Mouse (Mus musculus) megakaryocyte-erythroid progenitor cell, adult 5-6 weeks (primary cell): ENCODE measurements around the gene Kmt5b. TPM values are rescaled to one million over a fixed set of nuclear protein-coding genes. Genes with fewer than 3 reads are reported as not detected.

Source experiments
- ATAC-seq: replicated peaks from 2 replicates; pipeline ENCODE4 v1.8.0; 2016; ENCODE audit warnings: mild to moderate bottlenecking, inconsistent platforms; ENCODE audit not compliant: severe bottlenecking, poor library complexity, low FRiP score, low TSS enrichment
- total RNA-seq, 2 experiments: library from RNA; stranded (forward) in 1 of 2; stranded (reverse) in 1 of 2; fragments of 200-1000, 215-1000 nt in 1 of 2; fragments of >200 nt in 1 of 2; fragmentation: Nextera tagmentation in 1 of 2; gene quantifications; 2 replicates each; pipeline ENCODE4 v1.2.3; 2014 to 2017

The Kmt5b gene
- 24.8 and 32.9 TPM in 2 replicates for total RNA-seq (2014; fragmentation: Nextera tagmentation)
- 39.8 and 39.9 TPM in 2 replicates for total RNA-seq (2017)

DNA sequence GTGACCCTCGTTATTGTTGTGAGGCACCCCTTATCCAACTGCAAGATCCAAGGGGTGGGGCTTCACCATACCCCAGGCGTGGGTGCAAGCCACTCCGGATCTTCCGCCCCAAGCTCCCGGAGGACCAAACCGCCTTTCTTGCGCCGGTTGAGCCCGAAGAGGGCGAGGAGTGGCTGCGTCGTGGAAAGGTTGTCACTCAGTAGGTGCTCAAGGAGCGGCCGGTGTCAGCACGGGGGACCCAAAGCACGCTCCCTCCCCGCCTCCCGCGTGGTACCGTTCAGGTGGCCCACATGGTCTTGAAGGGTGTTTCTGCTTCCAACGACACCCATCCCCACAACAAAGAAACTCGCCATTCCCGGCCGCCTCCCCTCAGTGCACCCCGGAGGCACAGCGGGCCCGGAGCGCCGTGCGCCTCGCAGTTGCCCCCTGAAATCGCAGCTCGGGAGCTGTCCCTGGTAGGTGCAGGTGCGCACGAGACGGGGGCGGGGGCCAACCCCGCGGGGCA, at the start of gene Kmt5b:
Kmt5b (plus strand) TSS at position 146 of the 505 bp plus-strand sequence.
- peak; percentile 18; the same call in 1 of the 2 replicates for ATAC-seq

GRCm38 (mm10) chr19:3718481-3719361, 48.5 kb upstream of the Kmt5b start:
- peak; percentile 67 for ATAC-seq

DNA sequence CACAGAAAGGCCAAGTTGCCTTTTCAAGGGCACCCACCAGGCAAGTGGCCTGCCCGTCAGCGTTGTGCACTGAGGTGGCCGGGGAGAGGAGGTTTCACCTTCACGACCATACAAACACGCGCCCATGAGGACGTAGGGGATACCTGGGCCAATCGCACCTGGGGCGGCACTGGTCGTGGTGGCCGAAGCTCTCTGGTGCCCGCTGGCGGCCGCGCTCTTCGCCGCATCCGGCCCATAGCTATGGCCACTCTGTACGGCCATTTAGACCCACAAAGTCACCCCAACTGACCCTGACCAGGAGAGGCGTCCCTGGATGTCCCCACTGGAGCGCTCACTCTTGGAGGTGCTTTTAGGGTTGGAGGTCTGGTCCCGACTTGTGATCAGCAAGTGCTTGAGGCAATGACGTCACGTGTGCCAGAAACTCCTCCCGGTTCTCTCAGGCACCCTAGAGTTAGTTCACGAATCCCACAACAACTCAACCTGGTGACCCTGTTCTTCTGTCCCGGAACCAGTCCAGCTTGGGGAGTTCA, 47.8 kb upstream of the Kmt5b start:
- peak; percentile 57 for ATAC-seq

GRCm38 (mm10) chr19:3723170-3723569, 44.1 kb upstream of the Kmt5b start:
- ATAC-seq = no peak

DNA sequence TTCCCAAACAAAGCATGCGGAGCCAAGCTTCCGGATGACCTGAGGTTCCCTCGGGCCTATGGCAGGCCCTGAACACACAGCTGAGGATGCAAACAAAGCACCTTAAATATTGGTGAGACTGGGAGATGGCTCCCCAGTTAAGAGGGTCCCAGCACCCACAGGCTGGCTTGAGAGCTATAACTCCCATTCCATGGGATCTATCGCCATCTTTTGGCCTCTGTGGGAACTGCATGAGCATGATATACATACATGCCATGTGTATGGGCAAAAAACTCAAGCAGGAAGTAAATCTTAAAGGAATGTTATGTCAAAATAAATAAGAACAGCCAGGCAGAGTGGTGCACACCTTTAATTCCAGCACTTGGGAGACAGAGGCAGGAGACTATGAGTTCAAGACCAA, 43.3 kb upstream of the Kmt5b start:
- ATAC-seq = no peak

DNA sequence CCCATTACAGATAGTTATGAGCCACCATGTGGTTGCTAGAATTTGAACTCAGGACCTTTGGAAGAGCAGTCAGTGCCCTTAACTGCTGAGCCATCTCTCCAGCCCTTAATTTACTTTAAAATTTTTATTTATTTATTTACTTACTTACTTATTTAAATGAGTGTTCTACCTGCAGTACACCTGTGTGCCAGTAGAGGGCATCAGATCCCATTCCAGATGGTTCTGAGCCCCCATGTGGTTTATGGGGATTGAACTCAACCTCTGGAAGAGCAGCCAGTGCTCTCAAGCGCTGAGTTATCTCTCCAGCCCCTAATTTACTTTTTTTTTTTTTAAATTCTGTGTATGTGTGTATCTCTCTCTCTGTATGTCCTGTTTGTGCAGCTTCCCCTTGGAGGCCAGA, 42.4 kb upstream of the Kmt5b start:
- ATAC-seq = peak; percentile 46; the same call in 1 of the 2 replicates

GRCm38 (mm10) chr19:3728901-3729300, 38.3 kb upstream of the Kmt5b start:
- ATAC-seq = no peak

DNA sequence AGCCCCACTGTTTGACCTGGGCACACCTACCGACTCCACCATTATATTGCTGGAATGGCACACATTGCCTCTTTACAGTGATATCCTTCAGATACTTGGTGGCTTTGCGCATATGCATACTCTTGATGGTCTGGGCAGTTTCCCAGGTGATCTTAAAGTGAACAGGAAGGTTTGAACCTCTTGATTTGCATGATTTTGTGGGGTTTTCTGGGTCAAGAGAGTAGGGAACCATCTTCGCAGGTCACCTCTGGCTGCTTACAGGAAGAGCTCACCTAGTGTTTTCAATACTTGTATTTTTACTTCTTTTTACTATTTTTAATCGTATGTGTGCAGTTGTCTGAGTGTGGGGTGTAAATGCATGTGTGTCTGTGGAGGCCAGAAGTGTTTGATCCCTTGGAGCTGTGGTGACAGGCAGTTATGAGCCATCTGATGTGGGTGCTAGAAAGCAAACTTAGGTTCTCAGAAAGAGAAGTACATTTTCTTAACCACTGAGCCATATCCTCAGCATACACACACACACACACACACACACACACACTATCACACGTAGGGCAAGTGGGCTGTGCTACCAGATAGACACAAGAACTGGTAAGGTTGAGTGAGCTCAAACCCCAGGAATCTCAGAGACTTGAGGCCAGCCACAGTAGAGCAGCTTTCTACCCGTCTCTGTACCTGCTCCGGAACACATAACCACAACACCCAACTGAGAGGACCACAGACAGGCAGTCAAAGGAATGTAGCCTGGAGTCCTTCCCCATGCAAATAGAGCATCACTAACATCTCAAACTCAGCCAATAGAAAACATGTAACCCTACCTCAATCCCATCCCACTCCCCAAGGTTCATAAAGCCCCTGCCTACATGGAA, 36.2 kb upstream of the Kmt5b start:
- no peak for ATAC-seq

- ATAC-seq = no peak
Measured at GRCm38 (mm10) chr19:3736001-3736400, 31.2 kb upstream of the Kmt5b start.

GRCm38 (mm10) chr19:3739650-3740049, 27.6 kb upstream of the Kmt5b start:
- ATAC-seq = no peak

- ATAC-seq = no peak
Measured at GRCm38 (mm10) chr19:3742716-3743115, 24.5 kb upstream of the Kmt5b start.

- no peak for ATAC-seq
Measured at GRCm38 (mm10) chr19:3743362-3743761, 23.9 kb upstream of the Kmt5b start.

DNA sequence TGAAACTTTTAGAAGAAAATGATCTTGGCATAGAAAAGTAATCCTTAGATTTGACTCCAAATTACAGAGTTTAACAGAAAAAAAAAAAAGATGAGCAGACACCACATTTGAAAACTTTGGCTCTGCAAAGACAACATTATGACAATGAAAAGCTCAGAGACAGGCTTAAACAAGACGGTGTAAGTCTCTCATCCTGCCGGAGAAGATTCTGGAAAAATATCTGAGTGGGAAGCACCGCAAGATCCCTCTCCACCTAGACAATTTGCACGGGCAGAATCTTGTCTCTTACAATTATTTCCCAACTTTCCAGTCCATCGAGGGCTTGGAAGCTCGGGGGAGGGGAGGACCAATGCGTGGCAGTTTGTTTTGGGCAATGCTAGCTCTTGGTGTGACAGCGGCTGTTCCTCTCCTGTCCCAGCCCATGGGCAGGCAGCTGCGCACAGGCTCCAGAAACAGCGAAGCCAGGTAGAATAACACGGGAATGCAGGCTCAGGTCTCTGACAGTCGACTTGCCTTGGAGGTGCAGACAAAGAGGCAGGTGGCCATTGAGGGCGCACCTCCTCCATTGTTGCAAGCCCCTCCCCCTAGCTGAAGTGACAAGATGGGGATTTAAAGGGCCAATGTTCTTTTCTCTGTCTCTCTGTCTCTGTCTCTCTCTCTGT, 23.2 kb upstream of the Kmt5b start:
- peak; percentile 75 for ATAC-seq

DNA sequence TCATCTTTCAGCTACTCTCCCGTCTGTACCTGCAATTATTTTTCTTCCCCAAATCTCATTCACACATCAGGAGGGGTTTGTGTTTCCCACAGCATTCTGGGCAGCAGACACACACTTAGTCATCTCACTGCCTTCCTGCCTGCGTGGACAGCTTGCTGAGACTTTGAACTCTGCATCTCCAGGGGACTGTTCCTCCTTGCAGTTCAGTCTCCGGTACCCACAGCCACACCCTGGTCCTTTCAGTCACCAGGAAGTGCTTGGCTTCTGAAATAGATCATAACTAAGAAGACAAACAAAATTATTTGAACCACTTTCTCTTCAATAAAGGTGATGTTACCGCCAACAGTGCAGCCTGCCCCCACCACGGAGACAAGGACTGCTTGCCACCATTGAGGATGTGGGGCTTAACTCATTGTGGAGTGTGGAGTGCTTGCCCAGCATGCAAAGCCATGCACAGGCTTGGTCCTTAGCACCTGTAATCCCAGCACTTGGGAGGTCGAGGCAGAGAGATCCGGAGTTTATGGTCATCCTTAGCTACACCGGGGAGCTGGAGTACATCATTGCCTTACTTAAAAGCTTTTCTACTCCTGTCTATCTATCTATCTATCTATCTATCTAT, 14.5 kb upstream of the Kmt5b start:
- ATAC-seq = no peak

DNA sequence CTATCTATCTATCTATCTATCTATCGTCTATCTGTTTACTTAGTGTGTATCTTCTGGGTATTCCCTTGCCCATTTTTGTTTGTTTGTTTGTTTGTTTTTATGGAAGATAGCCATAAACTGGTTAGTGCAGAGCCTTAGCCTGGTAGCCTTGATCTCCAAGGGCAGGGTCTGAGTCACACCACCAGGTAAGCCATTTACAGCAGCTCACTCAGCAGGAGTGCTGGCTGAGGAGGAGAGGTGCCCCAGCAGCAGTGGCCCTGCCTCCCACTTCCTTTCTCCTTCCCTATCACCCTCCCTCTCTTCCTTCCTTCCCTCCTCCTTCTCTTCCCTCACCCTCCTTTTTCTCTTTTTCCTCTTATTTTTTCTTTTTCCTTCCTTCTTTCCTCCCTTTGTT, 14.0 kb upstream of the Kmt5b start:
- ATAC-seq = no peak

DNA sequence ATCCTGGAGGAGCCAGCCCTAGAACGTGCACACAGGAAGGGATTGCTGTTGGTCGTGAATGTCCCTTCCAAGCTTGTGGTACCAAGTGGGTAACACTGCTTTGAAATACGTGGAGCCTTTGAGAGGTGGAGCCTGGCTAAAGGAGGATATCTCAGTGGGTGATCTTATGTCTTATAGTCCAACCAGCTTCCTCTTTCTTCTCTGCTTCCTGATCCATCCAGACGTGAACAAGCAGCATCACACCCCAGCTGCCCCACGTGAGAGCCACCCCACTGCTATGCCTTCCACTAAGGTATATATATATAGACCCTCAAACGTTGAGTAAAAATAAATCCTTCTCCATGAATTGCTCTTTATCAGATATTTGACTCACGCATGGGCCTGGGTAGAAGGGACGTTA, 13.5 kb upstream of the Kmt5b start:
- no peak for ATAC-seq

DNA sequence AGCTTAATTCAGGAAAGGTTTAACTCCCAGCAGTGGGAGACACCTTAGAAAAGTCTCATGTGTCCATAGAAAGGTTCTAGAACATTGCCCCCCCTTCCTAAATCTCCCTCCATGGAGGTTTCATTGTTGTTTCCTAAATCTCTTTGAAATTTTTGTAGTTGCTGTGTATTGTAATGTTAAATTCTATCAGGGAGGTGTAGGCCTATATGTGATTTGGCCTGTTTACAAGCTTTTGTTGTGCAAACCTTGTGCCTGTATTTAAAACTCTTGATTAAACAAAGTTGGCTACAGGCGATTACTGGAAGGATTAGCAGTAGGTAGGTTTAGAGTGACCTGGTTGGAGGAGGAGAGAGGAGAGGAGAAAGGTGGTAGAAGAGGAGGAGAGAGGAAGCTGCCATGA, 9.4 kb upstream of the Kmt5b start:
- no peak for ATAC-seq

DNA sequence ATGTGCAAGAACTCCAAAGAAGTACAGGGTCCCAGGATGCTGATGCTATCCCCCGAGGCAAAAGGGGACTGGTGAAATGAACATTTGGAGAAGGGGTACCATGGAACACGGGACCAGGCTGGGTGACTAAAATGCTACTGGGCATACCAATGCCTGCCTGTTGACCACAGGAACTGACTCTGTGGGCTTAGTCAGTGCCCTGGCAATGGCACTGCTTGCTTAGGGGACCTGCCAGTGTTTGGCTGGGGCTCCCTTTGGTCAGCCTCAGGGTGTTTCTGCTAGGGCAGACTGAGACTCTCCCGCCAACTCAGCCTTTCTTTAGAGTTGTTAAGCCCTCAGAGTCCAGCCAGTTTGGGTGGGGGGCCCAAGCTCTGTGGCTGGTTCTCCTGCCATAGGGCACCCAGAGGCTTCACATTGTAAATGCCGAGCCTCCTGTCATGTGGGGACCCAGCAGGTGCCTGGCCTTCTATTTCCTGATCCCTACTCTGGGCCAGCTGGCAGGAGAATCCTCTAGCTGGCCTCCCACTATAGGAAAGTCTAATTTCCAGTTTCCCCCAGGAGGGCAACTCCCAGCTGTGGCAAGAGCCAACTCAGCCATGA, 1.9 kb upstream of the Kmt5b start:
- ATAC-seq = no peak

GRCm38 (mm10) chr19:3766378-3766777, 843 bp upstream of the Kmt5b start:
- ATAC-seq = no peak
